In genomic region chr19:22552179-22552578, GRCm38 (mm10) we compare ENCODE assay signal across 8 mouse cellular contexts.
DNase-seq lines count a peak whose midpoint lies in the region; ATAC-seq lines count a peak whose summit lies in the region.

No protein-coding gene starts in this region.

- peak; percentile 5 to 30 for DNase-seq in heart, adult 9 months (ENCODE audit: low spot score in 2 of 2)
- DNase-seq in heart, postnatal 25 days (ENCODE audit: low spot score): no peak
- DNase-seq in adrenal gland, postnatal 4 days (ENCODE audit: low spot score in 2 of 2): peak; percentile 8 to 11
- DNase-seq in embryo, embryonic 9.5 days (ENCODE audit: extremely low spot score): peak; percentile 60
- DNase-seq in heart, postnatal 36 days: peak; percentile 55 to 59
- peak; percentile 25 to 48 for DNase-seq in layer of hippocampus, postnatal 36 days
- DNase-seq in right cerebral cortex, postnatal 4 days: peak; percentile 59

- intact Hi-C loops in heart, postnatal 25 days (cut with DNase I): loop anchor here (1.0 to 5.0 kb wide), 3 partner anchors 79 to 332 kb away; no protein-coding TSS in a partner anchor
- intact Hi-C loops in heart, postnatal 36 days (cut with DNase I): loop anchor here (1.0 to 10.0 kb wide), 3 partner anchors 79 to 673 kb away; no protein-coding TSS in a partner anchor

- ATAC-seq in megakaryocyte progenitor cell, adult 5-6 weeks (replicated peaks; ENCODE audit: poor library complexity): peak; percentile 76
